Mouse (Mus musculus) kidney, postnatal 14 days (tissue): ENCODE measurements around the gene Pitpnc1.
A peak's percentile ranks its signal among the peaks of the same experiment; 100 is the strongest.

Source experiments
- DNase-seq: peaks from one replicate; pipeline ENCODE4 v3.0.0; 2022; ENCODE audit warnings: mixed read lengths

Gene Pitpnc1

DNA sequence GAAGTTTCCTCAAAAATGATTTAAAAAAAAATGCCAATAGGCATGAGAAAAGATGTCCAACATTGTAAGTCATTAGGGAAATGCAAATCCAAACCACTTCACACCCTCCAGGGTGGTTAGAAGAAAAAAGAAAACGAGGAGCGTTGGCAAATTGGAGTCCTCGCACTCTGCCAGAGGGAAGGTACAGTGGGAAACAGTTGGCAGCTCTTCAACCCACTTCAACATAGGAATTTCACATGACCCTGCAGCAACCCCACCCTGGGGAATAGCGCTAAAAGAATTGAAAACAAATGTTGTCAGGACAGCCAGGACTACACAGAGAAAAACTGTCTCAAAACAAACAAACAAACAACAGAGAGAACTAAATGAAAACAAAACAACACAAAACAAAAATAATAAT, 32.8 kb downstream of the Pitpnc1 start:
- DNase-seq = no peak

DNA sequence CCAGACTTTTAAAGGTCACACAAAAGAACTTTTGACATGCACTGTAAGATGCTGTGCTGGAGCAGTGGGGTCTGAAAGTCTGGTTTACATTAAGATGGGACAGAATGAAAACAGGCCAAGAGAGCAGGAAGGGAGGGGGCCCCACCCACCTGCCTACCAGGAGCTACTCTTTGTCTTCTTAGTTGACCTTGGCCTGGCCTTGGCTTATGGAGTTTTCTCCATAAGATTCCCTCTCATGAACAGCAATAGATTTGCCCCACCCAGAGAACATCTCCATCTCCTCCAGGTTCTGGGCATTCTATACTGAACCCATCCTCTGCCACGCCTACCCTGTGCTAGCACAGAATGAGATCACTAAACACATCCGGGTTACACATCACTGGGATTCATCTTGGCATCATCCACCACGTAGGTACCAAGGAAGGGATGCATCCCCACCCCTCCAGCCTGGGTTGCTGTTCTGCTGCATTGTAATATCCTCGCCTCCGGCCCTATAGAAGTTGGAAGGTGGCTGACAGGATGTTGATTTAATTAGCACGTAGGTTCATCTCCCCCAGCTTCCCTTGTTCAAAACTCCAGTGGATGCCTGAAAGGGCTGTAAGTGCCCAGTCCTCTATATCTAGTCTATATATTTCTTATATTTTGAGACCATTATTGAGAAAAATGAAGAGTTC, 34.6 kb downstream of the Pitpnc1 start:
- no peak for DNase-seq

GRCm38 (mm10) chr11:107431197-107431965, 39.1 kb downstream of the Pitpnc1 start:
- peak; percentile 49 for DNase-seq

DNA sequence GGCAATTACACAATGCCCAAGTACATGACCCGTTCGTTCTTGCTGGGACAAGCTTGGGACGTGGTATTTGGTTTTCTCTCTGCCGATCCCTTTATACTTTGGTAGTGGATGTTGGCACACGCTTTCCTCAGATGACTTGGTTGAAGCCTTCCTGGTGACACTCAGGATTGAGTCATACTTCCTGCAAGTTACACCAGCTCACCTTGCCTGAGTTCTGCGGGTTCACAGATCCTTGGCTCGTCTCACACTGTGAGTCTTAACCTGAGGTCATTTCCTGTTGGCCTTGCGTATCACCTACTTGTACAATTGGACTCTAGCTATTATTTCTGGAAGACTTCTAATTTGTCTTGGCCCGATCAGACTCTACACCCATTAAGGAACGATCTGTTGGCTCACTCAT, 42.5 kb downstream of the Pitpnc1 start:
- DNase-seq = no peak

DNA sequence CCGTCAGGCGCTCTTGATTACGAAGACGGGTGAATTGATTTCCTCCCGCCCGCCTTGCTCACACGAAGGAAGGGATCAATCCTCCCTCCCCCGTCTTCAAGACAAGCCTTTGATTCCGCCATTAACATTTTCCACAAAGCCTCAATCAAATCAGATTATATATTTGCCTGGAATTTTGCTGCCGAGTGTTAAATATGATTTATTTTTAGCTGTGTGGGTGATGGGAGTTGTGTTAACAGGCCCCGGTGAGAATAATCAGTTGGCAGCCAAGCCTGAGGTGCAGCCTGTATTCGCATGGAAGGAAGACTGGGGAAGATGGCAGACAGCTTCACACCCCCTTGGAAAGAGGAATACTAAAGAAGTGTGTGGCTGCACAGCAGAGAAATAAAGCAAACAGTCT, 46.3 kb downstream of the Pitpnc1 start:
- DNase-seq = no peak

- DNase-seq = no peak
Measured at GRCm38 (mm10) chr11:107422356-107422754, 48.1 kb downstream of the Pitpnc1 start.

DNA sequence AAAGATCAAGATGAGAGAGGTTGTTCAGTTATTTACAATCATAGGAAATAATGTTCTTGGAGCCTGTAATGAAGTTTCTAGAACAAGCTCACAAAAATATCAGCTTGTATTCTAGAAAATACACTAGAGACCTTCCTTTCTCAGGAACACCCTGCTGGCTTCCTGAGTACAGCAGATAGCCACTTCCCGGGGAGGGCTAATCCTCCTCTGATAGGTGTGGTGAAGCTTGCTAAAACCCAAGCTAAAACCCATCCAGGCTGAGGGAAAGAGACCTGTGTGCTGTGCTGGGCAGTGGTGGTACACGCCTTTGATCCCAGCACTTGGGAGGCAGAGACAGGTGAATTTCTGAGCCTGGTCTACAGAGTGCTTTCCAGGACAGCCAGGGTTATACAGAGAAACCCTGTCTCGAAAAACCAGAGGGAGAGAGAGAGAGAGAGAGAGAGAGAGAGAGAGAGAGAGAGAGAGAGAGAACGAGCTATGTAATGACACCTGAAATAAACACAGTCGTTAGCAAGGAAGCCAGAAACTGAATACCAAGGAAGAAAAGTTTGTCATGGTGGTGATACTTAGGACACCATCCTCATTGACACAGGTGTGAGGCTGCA, 48.6 kb downstream of the Pitpnc1 start:
- DNase-seq = no peak

DNA sequence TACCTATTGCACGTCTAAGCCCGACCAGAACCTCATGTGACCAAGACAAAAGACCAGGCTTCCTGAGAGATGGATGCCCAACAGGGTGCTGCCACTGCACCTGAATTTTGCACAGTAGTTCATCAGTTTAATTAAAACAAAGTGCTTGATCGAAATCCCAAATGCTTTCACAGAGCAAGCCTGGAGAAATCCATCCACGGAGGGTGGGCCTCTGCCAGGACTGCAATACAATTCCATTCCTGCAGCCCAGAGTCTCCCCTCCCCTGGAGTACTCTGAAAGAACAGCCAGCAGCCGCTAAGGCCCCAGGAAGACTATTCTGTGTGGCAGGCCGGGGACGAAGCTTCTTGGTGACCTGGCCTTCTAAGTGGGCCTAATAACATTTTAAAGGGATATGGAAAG, 50.6 kb downstream of the Pitpnc1 start:
- DNase-seq = no peak

DNA sequence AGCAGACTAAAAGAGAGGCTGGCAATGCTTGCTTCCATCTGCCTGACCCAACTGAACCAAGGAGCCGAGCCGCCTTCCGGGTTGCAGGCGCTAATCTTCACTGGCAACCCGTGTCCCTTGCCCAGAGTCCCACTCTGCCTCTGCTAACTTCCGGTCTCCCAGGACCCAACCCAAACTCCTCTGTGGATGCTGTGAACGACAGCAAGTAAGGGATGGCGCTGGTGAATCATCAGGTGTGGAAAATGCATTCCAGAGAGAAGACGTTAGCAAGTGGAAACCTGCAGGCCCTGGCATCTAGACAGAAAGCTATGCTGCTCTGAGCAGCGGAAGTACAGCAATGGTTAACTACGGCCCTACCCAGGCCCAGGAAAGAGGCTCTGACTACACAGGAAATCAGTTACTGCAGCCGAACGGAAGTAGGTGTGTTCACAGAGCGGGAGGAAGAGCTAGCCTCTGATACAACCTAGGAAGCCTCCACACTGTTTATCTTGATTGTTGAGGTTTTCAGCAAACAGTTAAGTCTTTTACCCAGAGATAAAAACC, 53.4 kb downstream of the Pitpnc1 start:
- peak; percentile 48 for DNase-seq

DNA sequence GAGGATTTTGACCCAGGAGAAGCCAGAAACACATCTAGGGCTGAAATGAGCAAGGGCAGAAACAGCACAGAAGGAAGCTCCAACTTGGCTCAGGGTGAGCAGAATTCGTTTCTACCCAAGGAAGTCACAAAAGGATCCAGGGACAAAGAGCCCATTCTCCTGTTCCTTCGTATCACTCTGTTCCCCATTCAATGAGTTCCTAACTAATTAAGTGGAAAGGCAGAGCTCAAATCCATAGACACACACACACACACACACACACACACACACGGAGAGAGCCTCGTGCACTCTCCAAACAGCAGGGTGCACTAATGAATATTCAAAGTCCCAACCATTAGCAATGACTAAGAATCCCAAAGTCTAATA, 54.0 kb downstream of the Pitpnc1 start:
- no peak for DNase-seq

DNA sequence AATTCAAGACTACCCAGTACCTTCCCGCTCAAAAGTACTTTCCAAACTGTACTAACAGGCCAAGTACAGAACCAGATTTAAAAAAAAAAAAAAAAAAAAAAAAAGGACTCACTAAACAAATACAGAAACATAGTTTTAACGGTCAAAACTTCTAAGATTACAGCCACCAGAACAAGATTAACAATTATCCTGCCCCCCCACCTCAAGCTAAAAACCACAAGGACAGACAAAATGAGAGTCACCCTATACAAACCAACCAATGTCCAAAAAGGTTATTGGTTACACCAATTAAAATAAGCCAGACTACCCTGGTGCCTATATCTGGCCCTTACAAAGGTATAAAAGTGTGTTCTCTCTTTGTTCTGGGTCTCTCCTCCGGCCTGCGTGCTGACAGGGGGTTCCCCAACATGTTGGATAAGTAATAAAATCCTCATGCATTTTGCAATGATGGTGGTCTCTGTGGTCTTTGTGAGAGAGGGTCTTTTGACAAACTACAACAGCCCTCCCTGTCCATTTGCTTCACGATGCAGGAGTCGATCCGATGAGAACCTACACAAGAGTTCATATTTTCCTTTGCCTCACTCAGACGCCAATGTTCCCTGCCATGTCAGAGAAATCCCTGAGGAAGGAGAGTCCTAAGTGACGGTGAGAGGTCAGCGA, 54.5 kb downstream of the Pitpnc1 start:
- DNase-seq = no peak

DNA sequence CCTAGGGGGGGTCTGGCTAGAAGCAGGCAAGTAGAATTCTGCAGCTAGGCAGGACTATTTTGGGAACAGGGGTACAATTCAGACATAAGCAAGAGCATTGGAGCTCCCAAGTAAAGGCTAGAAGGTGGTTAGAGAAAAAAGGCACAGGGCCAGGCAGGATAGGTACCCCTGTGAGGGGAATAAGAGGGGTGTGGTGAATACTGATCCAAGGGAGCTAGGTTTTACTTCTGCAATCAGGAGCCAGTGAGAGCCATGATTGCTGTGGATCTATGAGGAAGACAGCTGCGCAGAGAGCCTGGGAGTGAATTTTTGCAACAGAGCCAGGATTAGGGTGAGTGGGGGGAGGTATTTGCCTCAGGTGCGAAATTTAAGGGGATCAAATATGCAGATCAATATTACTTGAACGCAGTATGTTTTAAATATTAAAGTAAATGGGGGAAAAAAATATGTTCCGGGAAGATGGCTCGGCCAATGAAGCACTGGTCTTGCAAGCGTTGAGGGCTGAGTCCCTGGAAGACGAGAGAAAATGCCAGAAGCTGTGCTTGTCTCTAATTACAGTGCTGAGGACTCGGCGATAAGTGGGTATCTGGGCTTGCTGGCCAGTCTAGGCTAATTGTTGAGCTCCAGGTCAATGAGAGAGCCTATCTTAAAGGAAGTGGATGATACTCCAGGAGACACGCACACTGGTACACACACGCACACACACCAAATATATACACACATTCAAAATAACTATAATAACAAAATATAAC, 55.3 kb downstream of the Pitpnc1 start:
- no peak for DNase-seq

- peak; percentile 48 for DNase-seq
Measured at GRCm38 (mm10) chr11:107413251-107413655, 57.2 kb downstream of the Pitpnc1 start.

- DNase-seq = no peak
Measured at GRCm38 (mm10) chr11:107412128-107412527, 58.4 kb downstream of the Pitpnc1 start.

DNA sequence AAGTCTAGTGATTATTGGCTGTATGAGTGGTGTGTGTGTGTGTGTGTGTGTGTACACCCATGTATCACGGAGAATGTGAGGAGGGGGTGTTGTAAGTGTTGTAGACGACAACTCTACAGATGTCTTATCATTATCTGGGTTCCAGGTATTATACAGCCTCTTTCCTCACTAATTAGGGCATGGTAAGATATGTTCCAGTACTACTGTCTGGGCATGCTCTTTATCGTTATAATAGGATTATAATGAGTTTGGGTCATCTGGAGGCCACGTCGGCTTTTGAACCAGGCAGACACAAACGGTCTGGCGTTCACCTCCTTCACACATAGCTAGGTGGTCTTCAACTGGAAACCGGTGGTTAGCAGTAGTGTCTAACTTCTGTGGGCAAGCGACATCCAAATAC, 58.9 kb downstream of the Pitpnc1 start:
- DNase-seq = no peak

GRCm38 (mm10) chr11:107410804-107411203, 59.7 kb downstream of the Pitpnc1 start:
- no peak for DNase-seq

- DNase-seq = no peak
Measured at GRCm38 (mm10) chr11:107410090-107410732, 60.3 kb downstream of the Pitpnc1 start.

GRCm38 (mm10) chr11:107408886-107409285, 61.6 kb downstream of the Pitpnc1 start:
- DNase-seq = no peak

DNA sequence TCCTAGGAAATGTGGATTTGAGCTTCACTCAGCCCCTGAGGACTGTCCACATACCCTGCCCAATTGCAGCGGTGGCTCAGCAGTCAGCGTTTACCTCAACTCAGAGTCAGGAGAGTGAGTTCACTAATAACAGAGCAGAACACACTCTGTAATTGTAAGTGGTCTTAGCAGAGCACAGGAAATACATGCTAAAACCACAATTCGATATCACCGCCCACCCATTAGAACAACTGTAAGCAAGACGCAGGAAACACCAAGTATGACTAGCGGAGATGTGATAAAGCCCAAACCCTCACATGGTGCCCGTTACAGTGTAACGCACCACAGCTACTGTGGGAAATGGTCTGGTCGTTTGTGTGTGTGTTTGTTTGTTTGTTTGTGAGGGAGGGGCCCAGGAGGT, 62.8 kb downstream of the Pitpnc1 start:
- DNase-seq = no peak

- DNase-seq = no peak
Measured at GRCm38 (mm10) chr11:107405606-107406333, 64.7 kb downstream of the Pitpnc1 start.

DNA sequence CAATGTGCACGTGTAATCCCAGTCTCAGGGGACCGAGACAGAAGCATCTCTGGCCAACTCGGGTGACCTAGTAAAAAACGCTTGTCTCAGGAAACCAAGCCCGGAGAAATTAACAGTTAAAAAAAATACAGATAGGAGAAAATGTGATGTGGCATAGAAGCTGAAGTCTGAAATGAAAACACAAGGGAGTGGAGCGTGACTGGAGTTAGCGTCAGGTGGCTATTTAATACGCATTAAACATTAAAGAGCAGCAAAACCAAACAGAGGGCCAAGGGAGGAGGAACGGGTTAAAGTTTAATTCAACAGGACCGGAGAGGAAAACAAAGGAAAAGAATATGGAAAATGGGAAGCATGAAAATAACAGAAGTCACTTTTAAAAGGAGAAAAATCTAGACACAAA, 67.2 kb downstream of the Pitpnc1 start:
- peak; percentile 49 for DNase-seq
